Mouse (Mus musculus): ENCODE measurements at regions not wholly inside any gene's neighbourhood (a gene's known extent, or its start where the extent isn't known, plus 50 kb on each side); places are given as distances from the start of the nearest gene placed in this dataset.

GRCm38 (mm10) chr1:23171336-23171735, 69.3 kb upstream of the 4933415F23Rik start:
- no peak for DNase-seq (ENCODE audit: extremely low spot score in 1 of 2, low spot score in 2 of 2)
- intact Hi-C loops (cut with DNase I) = no loop called here
- TF ChIP-seq CTCF (IDR thresholded peaks at IDR 0.05) = no peak
- Histone ChIP-seq H3K4me3 (no peak overlapping the region), H3K27ac (no peak overlapping the region)

DNA sequence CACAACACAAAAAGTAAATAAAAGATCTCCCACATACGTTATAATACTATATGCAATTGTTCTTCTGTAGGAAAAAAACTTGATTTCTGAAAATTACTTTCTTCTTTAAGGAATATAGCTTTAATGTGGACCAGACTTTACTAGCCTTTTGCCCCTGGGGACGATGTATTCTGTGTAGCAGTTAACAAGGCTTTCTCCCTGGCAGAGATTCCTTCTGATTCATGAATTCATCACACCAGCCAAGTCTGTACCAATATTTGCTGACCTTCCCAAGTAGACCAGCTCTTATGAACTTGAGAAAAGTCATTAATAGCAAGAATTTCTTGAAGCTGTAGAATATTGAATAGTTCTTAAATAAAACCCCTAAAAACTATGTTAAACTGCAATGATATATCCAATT, 68.7 kb upstream of the 4933415F23Rik start:
- Histone ChIP-seq H3K4me3 (no peak overlapping the region), H3K27ac (no peak overlapping the region)
- intact Hi-C loops (cut with DNase I) = no loop called here
- DNase-seq (ENCODE audit: extremely low spot score in 1 of 2, low spot score in 2 of 2) = no peak
- no peak for TF ChIP-seq CTCF (IDR thresholded peaks at IDR 0.05)

DNA sequence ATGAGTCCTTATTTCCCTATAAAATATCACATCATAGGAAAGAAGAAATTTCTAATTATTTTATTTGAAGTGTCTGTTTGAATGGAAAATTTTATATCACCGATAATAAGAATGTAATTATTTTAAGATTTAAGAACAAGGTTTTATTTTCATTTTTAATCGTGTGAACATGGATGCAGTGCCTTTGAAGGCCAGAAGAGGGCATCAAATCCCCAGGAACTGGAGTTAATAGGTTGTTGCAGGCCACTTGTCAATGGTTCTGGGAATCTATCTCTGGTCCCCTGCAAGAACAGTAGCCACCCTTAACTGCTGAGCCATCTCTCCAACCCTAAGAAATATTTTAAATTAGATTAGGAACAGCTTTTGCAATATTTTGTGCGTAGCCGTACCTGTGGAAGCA, 66.5 kb upstream of the 4933415F23Rik start:
- no peak for DNase-seq (ENCODE audit: extremely low spot score in 1 of 2, low spot score in 2 of 2)
- no peak overlapping the region for H3K4me3 ChIP-seq
- intact Hi-C loops (cut with DNase I) = no loop called here
- peak; percentile 50 for TF ChIP-seq CTCF (IDR thresholded peaks at IDR 0.05)
- no peak overlapping the region for H3K27ac ChIP-seq

DNA sequence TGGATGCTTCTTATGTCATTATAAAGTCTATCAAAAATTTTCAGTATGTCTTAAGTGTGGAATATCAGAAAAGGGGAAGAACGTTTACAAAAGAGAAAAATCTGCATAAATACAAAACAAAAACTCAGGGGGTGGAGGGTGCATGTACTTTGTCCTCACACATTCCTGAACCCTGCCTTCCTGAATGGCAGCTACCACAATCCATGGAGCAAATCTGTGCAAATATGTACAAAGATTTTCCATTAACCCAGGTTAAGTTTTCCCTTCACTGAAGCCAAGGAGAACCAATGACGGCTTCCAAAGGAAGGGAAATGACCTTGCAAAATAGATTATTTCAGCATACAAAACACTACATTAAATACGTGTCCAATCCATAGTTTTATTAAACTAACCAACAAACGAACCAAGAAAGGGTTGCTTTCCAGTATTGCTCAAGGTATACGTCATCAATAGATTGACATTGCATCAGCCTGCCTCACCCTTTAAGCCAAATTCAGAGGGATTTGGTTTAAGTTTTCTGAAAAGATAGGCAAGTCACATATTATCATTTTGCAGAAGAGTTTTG, 61.4 kb upstream of the 4933415F23Rik start:
- Histone ChIP-seq H3K4me3 (no peak overlapping the region), H3K27ac (no peak overlapping the region)
- no peak for DNase-seq (ENCODE audit: extremely low spot score in 1 of 2, low spot score in 2 of 2)
- no peak for TF ChIP-seq CTCF (IDR thresholded peaks at IDR 0.05)
- intact Hi-C loops (cut with DNase I) = no loop called here

DNA sequence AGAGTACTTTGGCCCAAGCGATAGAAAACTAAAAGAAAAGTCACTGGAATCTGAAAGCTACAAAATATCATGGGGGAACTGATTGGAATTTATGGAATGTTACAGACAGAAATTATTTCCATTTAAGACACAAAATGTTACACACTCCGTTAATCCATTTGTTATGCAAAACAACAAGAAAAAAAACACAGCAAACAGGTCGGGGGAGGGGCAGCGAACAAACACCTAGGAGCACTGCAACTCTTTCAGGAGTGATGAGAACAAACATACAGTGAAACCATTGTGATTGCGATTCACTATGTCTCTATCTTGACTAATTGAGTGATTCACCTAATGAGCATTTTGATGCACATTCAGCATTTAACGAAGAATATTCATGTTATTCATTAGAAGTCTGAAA, 60.7 kb upstream of the 4933415F23Rik start:
- H3K4me3 ChIP-seq = no peak overlapping the region
- intact Hi-C loops (cut with DNase I) = no loop called here
- no peak for DNase-seq (ENCODE audit: extremely low spot score in 1 of 2, low spot score in 2 of 2)
- TF ChIP-seq CTCF (IDR thresholded peaks at IDR 0.05) = no peak
- no peak overlapping the region for H3K27ac ChIP-seq

Small RNA genes lying in the stretch of these regions (microRNA-seq; reads per million reads assigned to microRNA genes)
- gene Mir30a (4,615 to 5,376 reads per million in 2 experiments), gene Mir30c-2 (319 to 530 reads per million in 2 experiments)
